Mouse (Mus musculus) CD4-positive, CD25-positive, alpha-beta regulatory T cell, adult 4 months (primary cell): ENCODE measurements at regions not wholly inside any gene's neighbourhood (a gene's known extent, or its start where the extent isn't known, plus 50 kb on each side); places are given as distances from the start of the nearest gene placed in this dataset.
A peak's percentile ranks its signal among the peaks of the same experiment; 100 is the strongest.
"Not testable (repeated sequence)": the region's sequence is repeated elsewhere in the genome, so short reads cannot be mapped to it uniquely, and the experiment has no call there.

Experiments used
- ATAC-seq: one replicate; pipeline ENCODE4 v1.8.0; 2017

DNA sequence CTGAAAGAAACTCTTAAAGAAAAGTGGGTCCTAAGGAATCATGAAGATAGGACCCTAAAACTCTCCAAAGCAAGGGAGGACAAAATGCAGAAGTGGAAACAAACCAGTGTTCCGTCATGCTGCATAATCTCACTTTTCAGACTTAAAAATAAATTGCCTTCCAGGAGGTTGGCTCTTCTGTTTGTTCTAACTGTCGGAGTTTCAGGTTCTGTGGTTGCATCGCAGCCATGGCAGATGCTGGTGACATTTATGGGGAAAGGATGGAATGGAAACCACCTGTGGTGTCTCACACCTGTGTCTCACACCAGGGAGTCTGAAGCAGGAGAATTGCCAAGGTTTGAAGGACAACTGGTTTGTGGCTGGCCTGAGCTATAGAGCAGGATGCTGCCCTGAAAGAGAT is 50.9 kb upstream of the Hivep1 start:
- ATAC-seq, result no peak

DNA sequence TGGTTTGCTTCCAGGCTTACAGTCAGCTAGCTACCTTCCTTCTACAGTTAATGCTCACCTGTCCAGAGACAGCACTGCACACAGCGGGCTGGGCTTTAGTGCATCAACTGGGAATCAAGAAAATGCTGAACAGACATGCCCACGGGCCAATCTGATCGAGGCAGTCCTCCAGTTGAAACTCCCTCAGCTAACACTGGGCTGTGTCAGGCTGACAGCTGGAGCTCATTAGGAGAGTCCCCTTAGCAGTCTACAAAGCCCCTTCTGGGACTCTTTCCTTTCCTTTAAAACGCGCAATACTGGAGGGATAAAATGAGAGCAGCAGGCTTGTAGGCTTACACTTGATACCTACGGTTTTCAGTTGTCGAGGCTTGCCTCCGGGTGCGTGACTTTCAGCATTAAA is 53.9 kb upstream of the Hivep1 start:
- ATAC-seq, result no peak

DNA sequence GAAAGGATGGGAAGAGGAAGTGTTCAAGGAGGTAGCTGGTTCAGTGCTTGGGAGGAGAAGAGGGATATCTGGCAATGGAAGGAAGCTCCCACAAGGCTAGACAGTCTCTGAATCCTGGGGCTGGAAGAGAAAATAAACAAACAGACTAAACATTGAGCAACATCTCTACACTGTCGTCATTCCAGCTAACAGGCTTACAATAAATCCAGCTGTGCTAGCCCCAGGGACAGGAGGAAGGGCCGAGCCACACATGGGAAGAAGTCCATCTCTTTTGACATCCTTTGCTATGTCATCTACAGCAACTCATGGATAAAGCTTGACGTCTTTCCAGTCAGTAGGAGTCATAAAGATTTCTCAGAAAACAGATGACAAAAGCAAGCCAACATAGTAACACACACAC is 57.7 kb upstream of the Hivep1 start:
- ATAC-seq, result no peak

DNA sequence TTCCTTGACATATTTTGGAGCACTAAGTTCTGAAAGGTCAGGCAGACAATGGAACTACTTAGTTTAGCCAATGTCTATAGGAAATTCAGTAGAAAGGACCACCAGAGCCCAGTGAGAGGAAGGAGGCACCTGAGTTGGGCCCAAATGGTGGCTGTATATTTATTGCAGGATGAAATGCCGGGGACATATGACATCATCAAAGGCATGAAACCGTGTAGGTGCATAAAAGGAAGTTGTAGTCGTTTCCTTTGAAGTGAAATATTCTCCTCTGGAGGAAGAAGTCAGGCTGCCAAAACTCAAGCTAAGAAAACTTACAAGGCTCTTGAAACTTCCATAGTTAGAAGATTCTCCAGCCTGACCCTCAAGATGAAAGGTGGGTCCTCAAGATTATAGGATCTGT is 75.9 kb upstream of the Hivep1 start:
- peak; percentile 70 for ATAC-seq

DNA sequence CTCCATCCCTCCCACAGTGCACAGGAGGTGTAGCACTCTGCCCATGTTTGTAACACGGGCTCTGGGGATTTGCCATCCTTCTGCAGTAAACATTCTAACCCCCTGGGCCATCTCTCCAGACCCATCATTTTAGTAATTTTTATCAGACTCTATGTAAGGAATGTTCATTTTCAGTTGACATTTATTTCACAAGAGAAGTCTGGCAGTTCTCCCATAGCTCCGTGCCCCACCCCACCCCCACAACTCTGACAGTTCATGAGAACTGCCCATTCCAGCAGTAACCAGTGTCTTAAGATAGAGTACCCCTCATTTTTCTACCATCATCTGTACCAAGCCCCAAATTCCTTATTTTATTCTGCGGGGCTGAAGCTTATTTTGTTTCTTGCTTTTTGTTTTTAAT is 88.9 kb upstream of the Hivep1 start:
- no peak for ATAC-seq

DNA sequence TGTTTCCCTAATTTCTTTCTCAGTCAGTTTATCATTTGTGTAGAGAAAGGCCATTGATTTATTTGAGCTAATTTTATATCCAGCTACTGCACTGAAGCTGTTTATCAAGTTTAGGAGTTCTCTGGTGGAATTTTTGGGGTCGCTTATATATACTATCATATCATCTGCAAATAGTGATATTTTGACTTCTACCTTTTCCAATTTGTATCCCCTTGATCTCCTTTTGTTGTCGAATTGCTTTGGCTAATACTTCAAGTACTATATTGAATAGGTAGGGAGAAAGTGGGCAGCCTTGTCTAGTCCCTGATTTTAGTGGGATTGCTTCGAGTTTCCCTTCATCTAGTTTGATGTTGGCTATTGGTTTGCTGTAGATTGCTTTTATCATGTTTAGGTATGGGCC is 90.9 kb upstream of the Hivep1 start:
- not testable (repeated sequence) for ATAC-seq

DNA sequence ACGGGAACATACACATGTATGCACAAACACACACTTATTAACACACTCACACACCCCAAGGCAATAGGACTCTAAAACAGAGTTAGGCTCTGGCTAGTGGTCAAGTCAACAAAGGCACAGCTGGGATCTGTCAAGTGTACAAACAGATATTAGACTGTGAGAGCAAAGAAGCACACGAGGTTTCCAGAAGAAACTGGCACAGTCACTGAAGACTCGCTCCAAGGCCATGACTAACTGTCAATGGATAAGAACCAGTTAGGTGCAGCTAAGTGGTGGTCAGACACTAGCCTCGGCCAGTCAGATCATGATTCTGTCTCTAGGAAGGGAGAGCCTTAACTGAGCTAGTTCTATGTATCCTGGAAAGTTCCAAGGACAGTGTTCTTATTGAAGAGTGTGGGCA is 93.9 kb upstream of the Hivep1 start:
- ATAC-seq, result no peak

DNA sequence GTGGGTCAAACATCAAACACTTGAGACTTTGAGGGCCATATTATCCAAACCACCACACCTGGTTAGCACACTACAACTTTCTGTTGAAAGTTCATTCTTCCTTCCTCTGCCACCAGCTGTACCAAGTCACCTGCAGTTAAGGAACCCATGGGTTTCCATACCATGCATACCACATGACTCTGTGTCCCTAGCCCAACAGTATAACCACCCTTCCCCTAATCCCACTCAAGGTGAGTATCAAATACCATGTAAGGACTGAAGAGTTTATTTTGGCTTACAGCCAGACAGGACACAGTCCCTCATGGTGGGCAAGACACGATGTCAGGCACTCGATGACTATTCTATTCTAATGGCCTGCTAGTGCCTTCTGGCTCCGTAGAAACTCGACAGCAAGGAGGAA is 95.9 kb upstream of the Hivep1 start:
- ATAC-seq, result no peak

DNA sequence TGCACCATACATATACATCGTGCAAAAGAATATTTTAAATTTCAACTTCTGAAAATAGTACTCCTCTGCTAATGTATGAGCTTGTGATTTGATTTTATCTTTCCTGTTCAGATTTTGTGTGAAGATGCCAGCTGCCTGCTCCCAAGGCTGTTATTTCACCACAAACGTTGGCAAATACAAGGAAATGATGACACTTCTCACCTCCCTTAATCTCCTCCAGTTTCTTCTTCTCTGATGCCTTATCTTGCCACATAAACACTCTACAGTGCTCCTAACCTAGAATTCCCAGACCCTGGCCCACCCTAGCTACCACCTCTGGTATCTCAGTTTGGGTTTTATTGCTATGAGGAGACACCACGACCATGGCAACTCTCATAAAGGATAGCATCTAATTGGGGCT is 96.6 kb upstream of the Hivep1 start:
- ATAC-seq, result no peak

DNA sequence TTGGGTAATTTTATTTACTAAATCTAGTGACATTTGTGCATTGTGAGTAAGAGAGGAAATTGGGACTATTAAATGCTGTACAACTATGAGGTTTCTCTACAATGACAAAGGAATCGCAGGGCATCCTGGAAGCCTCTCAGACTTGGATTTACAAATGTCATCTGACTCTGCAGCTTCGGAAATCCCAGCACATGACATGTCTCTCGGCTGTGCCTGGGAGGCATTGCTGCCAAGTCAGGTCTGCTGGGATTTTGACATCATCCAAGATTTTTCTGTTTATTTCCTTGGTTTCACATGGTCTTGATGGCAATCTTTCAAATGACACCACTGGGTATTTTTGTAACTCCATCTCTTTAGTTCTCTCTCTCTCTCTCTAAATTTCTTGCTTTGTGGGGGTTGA is 99.4 kb upstream of the Hivep1 start:
- ATAC-seq, result no peak

DNA sequence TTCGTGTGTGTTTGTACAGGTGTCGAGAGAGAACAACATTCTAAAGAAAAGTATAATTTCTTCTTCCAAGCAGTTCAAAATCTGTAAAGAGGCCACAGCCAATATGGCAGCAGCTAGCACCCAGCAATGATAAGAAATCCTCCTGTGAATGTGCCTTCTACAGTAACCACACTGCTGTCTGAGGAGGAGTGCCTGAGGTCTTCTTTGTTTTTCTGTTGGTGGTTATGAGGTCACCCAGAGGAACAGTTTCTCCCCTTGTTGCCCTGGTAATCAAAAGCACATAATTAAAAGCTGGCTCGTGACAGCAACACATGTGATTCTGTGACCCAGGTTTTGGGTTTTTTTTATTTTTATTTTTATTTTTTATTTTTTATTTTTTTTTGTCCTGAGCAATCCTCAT is 100.8 kb upstream of the Adtrp start:
- no peak for ATAC-seq

DNA sequence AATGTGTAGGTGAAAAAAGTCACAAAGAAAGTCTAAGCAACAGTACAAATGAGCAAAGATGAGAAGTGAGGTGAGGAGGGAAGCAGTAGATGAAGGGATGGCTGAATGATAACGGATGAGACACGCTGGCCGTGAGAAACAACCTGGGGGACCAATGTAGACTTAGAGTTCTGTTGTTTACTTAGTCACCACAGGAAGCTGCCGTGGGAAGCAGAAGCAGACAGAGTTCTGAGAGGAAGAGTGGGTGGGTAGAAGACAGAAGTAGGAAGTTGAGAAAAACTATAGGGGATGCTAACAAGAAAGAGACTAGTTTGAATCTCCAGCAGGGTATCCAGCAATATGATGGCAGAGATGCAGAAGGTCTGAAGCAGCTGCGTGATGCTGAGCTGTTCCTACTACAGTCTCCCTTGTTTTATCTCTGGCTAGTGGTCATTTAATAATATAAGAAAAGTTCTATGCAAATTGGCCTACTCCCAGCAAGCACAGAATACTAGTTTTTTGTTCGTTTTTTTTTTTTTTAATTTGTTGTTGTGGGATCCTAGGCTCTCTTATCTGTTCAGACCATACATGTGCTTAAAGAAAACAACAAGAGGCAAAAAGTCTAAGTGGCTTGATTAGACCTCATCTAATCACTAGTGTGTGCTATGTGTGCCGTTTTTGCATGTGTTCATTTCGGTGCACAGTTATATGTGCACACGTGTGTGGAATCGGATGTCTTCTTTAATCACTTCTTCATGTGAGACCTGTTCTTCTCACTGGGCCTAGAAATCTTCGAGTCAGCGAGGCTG is 85.0 kb upstream of the Adtrp start:
- ATAC-seq, result peak; percentile 95

DNA sequence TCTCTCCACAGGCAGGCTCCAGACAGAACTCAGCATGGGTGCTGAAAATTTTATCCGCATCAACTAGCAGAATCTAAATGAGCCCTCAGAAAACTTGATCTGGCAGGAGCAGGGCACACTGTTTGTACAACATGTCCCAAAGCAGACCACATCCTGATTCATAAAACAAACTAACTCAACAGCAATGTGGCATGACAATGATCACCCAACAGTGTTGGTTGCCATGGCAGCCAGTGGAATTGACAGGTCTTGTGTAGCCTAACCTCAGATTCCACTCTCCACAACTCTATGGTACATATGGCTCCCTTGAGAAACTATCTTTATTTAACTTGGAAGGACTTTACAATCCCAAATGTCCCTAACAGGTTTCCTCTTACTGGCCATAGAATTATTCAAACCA is 82.3 kb upstream of the Adtrp start:
- peak; percentile 47 for ATAC-seq

DNA sequence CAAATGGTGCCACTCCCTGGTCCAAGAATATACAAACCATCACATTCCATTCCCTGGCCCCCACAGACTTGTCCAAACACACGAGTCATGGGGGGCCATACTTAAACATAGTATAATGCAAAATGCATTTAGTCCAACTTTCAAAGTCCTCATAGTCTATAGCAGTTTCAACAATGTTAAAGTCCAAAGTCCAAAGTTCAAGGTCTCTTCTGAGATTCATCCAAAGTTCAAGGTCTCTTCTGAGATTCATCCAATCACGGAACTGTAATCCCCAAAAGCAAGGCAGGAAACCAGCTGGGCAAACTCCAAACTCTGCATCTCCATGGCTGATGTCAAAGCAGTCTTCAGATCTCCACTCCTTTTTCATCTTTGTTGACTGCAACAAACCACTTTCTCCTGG is 78.4 kb upstream of the Adtrp start:
- ATAC-seq, result not testable (repeated sequence)

DNA sequence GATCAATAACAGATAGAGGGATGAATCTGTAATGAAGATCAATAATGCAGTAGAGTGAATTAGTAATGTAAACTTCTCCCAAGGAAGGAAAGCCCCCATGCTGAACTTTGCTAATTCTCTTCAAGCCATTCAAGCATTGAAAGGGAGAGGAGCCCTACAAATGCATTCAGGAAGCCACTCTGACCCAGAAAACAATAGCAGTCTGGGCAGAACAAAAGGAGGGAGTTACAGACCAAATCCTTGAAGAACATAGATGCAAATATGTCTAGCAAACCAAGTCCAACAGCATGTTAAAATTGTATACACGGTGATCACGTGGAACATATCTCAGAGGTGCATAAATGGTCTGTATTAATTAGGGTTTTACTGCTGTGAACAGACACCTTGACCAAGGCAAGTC is 77.7 kb upstream of the Adtrp start:
- no peak for ATAC-seq

DNA sequence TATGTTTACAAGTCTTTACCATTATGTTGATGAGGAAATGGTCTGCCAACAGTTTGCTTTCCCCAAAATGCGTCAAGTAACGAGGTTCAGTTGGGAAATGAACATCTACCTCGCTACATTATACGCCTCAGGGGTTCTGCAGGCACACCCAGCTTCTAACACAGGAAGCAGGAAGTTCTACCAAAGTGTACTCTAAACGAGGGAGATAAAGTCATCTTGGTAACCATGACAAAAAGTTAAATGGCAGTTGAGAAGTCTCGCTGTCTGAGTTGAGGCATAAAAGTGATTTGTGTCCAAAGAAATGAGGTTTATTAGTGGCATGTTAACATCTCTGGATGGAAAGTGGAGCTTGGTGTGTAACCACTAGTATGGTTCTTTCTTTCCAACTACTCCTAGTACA is 73.7 kb upstream of the Adtrp start:
- ATAC-seq, result peak; percentile 75

DNA sequence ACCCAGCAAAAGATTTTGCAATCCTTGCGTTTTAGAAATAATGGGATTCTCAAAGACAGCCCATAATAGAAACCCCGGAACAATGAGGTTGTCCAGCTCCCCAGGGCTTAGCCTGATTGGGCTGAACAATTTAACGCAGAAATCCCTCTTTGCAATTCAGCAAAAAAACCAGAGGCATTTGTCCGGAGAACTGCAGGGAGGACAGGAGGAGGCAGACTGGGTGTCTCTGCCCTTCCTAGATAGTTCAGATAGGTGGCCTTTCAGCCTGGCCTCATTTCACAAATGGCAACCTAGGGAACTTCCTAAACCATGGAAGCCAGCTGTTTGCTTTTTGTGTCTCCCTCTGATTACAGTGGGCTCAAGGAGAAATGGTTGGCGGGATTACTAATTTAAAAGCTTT is 71.0 kb upstream of the Adtrp start:
- ATAC-seq, result no peak

DNA sequence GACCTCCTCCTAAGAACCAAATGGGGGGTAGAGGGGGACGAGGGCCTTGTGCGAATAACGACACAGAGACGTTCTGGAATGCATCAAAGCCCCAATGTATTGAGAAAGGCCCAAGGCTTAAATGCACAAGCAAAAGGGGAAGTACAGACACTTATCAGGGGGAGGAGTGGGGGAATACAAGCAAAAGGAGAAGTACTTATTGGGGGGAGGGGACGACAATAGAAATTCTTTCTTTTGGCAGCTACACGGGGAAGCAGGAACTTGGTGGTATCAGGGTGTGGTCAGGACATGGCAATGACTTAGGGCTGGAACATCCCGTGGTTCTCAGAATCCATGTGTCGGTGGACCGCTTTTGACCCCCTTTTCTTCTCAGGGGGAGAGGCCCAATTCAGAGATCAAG is 68.3 kb upstream of the Adtrp start:
- ATAC-seq, result not testable (repeated sequence)

DNA sequence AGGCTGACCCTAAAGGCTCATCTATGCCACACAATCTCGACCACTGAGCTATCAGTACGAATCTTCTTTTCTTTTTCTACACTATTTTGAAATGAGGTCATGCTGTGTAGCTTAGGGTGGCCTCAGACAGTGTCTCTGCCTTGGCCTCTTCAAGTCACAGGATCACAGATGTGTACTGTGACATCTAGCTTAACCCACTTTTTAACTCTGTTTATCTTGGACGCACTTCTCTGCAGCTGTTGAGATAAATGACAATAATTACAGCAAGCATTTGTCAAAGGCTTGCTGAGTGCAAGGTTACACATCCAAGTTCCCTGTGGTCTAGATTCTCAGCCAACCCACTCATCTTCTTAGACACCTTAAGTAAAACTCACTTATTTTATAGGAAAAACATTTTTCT is 63.3 kb upstream of the Adtrp start:
- no peak for ATAC-seq

DNA sequence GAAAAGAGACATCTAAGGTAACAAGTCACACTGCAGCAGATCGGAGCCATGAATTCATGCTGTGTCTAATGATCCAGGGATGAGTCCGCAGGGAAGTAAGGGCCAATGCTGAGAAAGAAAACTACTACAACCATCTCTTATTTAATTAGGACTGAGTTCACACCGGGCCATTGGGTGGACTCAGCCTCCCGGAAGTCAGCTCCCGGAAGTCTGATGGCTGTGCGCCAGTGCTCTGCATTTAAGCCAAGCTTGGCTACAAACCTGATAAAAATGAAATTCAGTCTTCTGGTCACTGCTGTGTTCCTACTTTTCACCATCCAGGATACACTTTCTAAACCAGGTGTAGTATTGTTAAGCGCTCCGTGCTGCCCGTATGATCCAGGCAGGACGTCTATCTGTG is 62.8 kb upstream of the Adtrp start:
- no peak for ATAC-seq

DNA sequence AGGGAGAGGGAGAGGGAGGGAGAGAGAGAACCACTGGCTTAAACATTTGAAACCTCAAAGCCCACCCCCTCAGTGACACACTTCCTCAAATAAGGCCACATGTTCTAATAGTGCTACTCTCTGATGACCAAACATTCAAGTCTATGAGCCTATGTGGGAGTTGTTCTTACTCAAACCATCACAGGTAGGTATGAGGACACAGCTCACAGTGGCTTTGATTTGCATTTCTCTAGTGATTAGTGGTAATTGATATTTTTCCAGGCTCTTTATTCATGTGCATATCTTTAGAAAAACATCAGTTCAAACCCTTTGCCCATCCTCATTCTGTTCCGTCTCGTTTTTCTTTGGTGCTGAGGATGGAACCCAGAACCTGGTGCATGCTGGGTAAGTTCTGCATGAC is 59.5 kb upstream of the Adtrp start:
- no peak for ATAC-seq

DNA sequence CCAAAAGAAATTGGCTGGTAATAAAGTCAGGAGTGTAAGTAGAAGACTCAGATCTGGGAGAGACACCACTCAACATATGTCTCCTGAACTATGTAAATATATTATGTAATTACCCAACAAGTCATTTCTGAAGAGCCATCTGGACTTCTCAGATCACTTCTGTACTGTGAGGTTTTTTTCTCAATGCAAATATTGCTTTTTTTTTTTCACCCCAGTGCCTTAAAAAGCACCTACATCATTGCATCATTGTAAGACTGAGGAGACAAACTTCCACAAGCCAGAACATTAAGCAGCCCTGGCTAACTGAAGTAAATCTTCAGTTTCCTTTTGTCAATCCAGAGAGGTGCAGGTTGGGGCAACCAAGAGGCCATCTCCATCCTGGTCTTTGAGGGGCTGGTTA is 55.8 kb upstream of the Adtrp start:
- ATAC-seq, result no peak

DNA sequence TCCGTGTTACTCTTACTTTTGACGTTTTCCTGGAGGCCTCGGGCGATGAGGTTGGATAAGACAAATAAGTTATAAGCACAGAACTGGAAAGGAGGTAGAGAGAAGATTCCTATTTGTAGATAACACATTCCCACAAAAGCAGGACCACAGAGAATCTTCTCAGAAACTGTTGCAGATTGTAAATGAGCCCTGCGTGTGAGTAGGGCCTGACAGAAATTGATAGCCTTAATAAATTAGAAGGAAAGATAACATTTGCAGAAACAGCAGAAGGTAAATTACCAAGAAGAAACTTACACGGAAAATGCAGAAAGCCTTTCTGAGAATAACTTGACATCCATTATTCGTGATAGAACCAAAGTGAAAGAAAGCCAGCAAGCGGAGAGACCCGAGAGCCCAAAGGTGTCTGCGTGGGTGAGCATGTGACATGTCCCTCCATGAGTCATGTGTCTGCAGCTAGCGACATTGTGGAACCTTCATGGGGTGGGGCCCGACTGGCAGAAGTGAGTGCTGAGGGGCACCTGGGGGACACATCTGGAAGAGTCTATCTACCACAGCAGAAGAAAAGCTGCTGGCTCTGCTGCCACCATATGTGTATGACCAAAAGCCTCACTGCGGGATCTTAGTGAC is 52.5 kb upstream of the Adtrp start:
- ATAC-seq, result peak; percentile 67

DNA sequence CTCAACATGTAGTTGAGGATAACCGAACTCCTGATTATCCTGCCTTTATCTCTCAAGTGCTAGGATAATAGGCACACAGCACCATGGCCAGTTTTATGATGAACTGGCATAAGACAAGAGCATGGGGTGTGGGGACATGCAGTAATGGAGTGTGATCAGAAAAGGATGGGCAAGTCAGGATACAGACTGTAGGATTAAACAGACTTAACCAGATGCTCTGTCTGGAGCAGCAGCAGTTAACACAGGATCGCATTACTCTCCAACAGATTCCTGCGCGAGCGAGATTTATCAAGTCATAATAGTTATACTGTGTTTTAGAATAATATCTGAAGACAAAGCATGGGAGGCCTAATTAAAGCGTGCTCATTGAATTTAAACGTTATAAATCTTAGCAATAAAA is 51.8 kb upstream of the Adtrp start:
- no peak for ATAC-seq
